Mouse (Mus musculus): Measurements from ENCODE around the gene Cwc27. TPM values are rescaled to one million over a fixed set of nuclear protein-coding genes. Genes with fewer than 3 reads are reported as not detected.

Gene Cwc27
- polyA plus RNA-seq, 1 experiment from 2014 or later = 25.2 TPM

DNA sequence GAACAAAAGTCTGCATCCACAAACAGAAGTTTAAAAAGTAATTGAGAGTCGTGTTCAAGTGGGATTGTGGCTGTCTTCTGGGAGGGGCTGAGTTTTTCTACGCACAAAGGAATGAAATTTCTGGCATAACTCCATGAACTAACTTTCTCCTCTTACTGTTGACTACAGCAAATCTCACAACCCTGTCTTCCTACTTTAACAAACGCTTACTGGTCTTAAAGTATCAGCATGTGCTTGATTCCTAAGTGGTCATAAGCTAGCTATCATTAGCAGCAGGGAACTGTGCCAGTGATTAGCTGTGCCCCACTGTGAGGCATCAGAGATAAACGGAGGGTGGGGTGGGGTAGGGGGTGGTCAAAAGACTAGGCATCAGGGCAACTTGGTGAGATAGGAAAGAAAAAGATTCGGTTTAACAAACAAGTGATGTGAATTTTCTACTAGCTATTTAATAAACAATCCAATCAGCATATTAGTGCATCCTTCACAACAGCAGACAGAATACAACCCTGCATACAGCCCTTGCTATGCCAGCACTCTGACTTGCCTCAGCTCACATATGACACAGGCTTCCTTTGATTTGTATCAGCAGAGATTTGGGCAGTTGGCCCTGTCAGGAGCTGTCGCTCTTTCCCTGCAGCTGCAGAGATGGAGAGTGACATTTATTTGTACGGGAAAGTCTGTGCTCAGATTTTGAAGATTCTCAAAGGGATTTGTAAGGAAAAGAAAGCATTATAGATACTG is 184.3 kb downstream of the Cwc27 start:
- ATAC-seq (ENCODE audit: low FRiP score) = no peak; the same call in 1 of the 2 replicates
- H3K4me3 ChIP-seq = no peak overlapping the region
- no peak overlapping the region for H3K9ac ChIP-seq
- no peak overlapping the region for H3K4me2 ChIP-seq
- no peak overlapping the region for H3K27ac ChIP-seq
- H3K36me3 ChIP-seq = peaks cover 7% of the 10 kb centered on the region
- no peaks in the 10 kb centered on the region for H3K9me3 ChIP-seq
- H3K27me3 ChIP-seq = no peaks in the 10 kb centered on the region
- 69% methylated on average over 7 of the region's 7 CpGs for WGBS
- 0 out of 2 replicates have a peak, but pooled peaks cover 14% of the 10 kb centered on the region for H3K4me1 ChIP-seq (replicated peaks)

DNA sequence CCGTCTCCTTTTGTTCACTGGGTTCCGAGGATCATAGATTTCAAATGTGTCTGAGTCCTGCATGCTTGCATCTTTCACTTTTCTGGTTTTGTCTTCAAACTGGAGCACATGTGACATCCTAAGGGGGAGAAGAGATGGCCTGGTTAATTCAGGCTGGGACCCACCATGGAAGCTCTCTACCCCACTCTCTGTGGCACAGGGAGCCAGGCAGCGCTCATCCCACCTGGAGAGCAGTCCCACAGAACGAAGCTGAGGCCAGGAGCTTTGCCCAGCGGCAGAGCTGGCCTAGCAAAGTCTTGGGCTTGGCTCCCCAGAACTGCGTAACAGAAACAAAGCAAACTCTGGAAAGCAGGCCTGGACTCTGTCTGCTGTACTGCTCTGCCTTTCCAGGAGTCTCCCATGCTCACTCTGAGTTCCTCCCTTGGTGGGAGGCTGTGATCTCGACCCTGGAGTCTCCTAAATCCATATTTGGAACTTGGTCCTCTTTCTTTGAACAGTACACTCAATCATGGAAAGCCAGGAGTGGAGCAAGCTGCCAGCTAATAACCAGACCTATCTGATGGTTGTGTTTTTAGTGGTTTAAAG is 185.2 kb downstream of the Cwc27 start:
- ATAC-seq (ENCODE audit: low FRiP score) = no peak
- no peak overlapping the region for H3K9ac ChIP-seq
- H3K4me3 ChIP-seq = no peak overlapping the region
- H3K36me3 ChIP-seq = peaks cover 7% of the 10 kb centered on the region
- no peaks in the 10 kb centered on the region for H3K27me3 ChIP-seq
- H3K4me1 ChIP-seq (replicated peaks) = 0 out of 2 replicates have a peak, but pooled peaks cover 20% of the 10 kb centered on the region
- no peak overlapping the region for H3K27ac ChIP-seq
- H3K9me3 ChIP-seq = no peaks in the 10 kb centered on the region
- no peak overlapping the region for H3K4me2 ChIP-seq
- WGBS = 88% methylated on average over 7 of the region's 7 CpGs

GRCm38 (mm10) chr13:104630808-104631207 is 186.1 kb downstream of the Cwc27 start:
- H3K27ac ChIP-seq = no peak overlapping the region
- 89% methylated on average over 5 of the region's 5 CpGs for WGBS

DNA sequence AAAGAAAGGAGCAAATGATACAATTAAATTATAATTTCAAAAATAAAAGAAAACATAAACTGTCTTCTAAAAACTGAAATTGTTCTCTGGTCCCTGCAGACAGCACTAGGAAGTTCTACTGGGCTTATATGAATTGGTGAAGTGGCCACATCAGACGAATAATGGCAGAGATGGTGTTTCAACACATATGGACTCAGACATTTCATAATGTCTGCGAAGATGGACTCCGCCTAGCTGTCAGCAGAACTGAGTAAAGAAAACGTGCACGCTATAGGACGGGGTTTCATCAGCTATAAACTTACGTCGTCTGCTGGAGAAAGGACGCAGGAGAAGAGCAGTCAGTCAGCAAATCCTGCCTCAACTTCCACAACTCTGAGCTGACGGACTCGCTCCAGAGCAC is 187.3 kb downstream of the Cwc27 start:
- 91% methylated on average over 11 of the region's 11 CpGs for WGBS
- ATAC-seq (ENCODE audit: low FRiP score) = no peak

More at GRCm38 (mm10) chr13:104630808-104631207, 186.1 kb downstream of the Cwc27 start:
- H3K9me3 ChIP-seq = no peaks in the 10 kb centered on the region
- no peak overlapping the region for H3K9ac ChIP-seq
- ATAC-seq (ENCODE audit: low FRiP score) = no peak
- no peak overlapping the region for H3K4me3 ChIP-seq
- H3K36me3 ChIP-seq = peaks cover 7% of the 10 kb centered on the region
- no peak overlapping the region for H3K4me2 ChIP-seq
- no peaks in the 10 kb centered on the region for H3K27me3 ChIP-seq
- H3K4me1 ChIP-seq (replicated peaks) = 0 out of 2 replicates have a peak, but pooled peaks cover 20% of the 10 kb centered on the region

DNA sequence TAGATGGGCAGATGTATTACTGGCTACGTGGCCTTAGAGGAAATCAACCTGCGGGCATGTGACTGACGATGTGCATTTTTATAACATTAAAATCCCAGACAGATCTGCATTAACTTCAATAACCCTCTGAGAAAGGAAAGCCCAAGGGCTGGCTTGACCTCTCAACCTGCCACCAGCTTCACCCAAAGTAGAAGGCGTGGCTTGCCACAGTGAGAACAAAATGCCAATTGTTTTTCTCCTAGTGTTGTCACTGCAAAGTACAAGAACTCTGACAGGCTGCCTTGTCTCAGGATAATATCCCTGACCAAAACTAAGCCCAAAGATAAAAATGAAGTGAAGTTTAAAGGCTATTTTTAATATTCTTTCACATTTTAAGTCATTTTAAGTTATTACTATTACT is 188.9 kb downstream of the Cwc27 start:
- ATAC-seq (ENCODE audit: low FRiP score) = no peak
- H3K4me2 ChIP-seq = no peak overlapping the region
- H3K36me3 ChIP-seq = peaks cover 7% of the 10 kb centered on the region
- H3K9me3 ChIP-seq = no peaks in the 10 kb centered on the region
- no peak overlapping the region for H3K27ac ChIP-seq
- no peaks in the 10 kb centered on the region for H3K27me3 ChIP-seq
- H3K9ac ChIP-seq = no peak overlapping the region
- 45% methylated on average over 4 of the region's 4 CpGs for WGBS
- no peak overlapping the region for H3K4me3 ChIP-seq
- H3K4me1 ChIP-seq (replicated peaks) = 0 out of 2 replicates have a peak, but pooled peaks cover 20% of the 10 kb centered on the region

More for the DNA sequence above, 187.3 kb downstream of the Cwc27 start:
- Histone ChIP-seq H3K27me3 (no peaks in the 10 kb centered on the region), H3K27ac (no peak overlapping the region), H3K4me3 (no peak overlapping the region), H3K9ac (no peak overlapping the region), H3K4me1 (replicated peaks) (0 out of 2 replicates have a peak, but pooled peaks cover 20% of the 10 kb centered on the region), H3K4me2 (no peak overlapping the region), H3K36me3 (peaks cover 7% of the 10 kb centered on the region), H3K9me3 (no peaks in the 10 kb centered on the region)

DNA sequence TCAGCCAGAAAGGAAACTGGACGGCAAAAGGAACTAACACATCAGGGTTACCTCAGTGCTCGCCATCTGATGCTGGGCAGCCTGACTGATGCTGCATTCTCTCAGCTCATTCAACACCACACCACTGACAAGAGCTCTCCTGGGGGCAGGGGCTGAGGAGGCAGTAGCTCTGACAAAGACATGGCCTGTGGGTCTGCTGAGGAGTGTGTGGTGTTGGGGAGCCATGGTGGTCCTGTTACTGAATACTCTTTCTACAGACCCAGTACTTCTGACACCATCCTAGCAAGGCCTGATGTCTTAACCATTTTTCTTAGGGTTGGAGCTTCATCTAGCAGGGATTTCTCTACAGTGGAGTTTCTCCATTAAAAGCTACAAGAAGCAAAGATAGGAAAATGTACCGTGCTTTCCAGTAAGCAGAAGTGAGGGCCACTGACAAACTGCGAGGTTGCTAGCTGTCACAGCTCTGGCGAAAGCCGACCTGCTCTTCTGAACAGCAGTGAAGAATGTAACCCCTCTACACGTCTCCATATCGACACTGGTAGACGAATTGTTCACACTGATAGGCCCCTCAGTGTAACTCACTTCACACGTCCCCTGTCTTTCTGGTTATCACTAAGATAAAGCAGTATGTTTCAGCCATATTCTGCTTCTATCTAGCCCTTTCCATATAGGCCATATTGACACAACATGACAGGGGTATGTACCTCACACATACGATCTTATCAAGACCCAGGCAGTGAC is 189.6 kb downstream of the Cwc27 start:
- Histone ChIP-seq H3K27ac (no peak overlapping the region), H3K9ac (no peak overlapping the region), H3K27me3 (no peaks in the 10 kb centered on the region), H3K36me3 (peaks cover 7% of the 10 kb centered on the region), H3K4me3 (no peak overlapping the region), H3K9me3 (no peaks in the 10 kb centered on the region), H3K4me2 (no peak overlapping the region), H3K4me1 (replicated peaks) (0 out of 2 replicates have a peak, but pooled peaks cover 15% of the 10 kb centered on the region)
- 62% methylated on average over 11 of the region's 11 CpGs for WGBS
- ATAC-seq (ENCODE audit: low FRiP score) = peak; percentile 57; the same call in 1 of the 2 replicates

DNA sequence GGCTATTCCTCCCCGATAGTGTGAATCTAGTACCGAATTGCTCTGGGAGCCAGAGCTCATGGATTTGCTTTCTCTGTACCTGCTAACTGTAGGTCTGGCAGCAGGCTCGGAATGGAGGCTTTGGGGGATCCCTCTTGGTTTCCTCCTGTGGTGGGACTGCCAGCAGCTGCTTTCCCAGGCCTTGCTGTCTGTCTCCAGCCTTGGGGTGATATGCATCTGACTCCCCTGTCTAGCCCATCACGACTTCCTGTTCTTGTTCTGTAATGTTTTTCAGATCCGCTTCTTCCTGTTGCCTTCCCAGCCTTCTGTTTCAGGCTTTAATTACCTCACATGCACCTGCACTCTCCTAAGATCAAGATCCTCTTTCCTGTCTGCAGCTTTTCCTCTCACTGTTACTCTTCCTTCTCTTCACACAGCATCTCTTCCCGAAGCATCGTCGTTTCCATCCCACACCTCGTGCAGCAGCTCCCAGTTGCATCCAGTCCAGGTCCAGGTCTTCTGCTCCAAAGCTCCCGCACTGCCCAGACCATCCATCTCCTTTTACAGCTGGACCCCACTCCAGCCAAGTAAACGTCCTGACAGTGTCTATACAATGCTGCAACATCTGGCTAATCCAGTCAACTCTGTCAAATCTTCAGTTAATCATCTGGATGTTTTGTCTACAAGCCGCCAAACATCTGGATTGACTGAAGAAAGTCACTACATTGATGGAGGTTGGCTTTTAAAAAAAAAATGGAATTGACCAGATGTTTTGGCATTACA is 193.6 kb downstream of the Cwc27 start:
- H3K27me3 ChIP-seq = no peaks in the 10 kb centered on the region
- H3K9ac ChIP-seq = no peak overlapping the region
- no peak overlapping the region for H3K4me2 ChIP-seq
- H3K4me3 ChIP-seq = no peak overlapping the region
- no peak for ATAC-seq (ENCODE audit: low FRiP score)
- H3K36me3 ChIP-seq = no peaks in the 10 kb centered on the region
- H3K4me1 ChIP-seq (replicated peaks) = 0 out of 2 replicates have a peak, but pooled peaks cover 9% of the 10 kb centered on the region
- no peak overlapping the region for H3K27ac ChIP-seq
- H3K9me3 ChIP-seq = no peaks in the 10 kb centered on the region
- WGBS = 88% methylated on average over 12 of the region's 12 CpGs

DNA sequence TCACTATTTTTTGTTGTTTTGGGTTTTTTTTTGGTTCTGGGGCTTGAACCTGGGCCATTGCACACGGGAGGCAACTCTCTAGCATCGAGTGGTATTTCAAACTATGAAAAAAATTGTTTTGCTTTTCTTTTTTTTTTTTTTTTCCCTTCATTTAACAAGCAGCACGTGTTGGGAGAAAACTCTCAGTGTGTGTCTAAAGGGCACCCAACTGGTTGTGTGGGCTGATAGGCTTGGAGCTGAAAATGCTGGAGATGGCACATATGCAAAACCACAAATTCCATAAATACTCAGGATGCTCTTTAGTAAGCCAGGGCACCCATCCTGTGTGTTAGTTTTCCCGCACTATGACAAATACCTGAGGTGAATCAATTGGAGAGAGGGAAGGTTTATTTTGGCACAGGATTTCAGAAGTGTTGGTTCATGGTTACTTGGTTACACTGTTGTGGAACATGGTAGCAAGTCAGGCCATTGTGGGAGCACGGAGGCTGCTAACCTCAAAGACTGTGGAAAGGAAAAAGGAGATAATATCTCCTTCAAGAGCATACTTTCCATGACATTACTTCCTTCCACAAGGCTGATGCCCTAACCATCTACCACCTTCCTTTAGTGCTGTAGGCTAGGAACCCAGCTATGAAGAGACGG is 194.7 kb downstream of the Cwc27 start:
- no peak overlapping the region for H3K27ac ChIP-seq
- 0 out of 2 replicates have a peak, but pooled peaks cover 3% of the 10 kb centered on the region for H3K4me1 ChIP-seq (replicated peaks)
- no peaks in the 10 kb centered on the region for H3K36me3 ChIP-seq
- H3K9me3 ChIP-seq = no peaks in the 10 kb centered on the region
- no peak for ATAC-seq (ENCODE audit: low FRiP score)
- no peak overlapping the region for H3K4me3 ChIP-seq
- no peak overlapping the region for H3K4me2 ChIP-seq
- H3K27me3 ChIP-seq = no peaks in the 10 kb centered on the region
- 87% methylated on average over 6 of the region's 6 CpGs for WGBS
- no peak overlapping the region for H3K9ac ChIP-seq

GRCm38 (mm10) chr13:104620423-104620822 is 196.5 kb downstream of the Cwc27 start:
- no peaks in the 10 kb centered on the region for H3K27me3 ChIP-seq
- H3K9me3 ChIP-seq = no peaks in the 10 kb centered on the region
- H3K4me2 ChIP-seq = no peak overlapping the region
- 82% methylated on average over 2 of the region's 2 CpGs for WGBS
- no peak overlapping the region for H3K9ac ChIP-seq
- peaks cover 12% of the 10 kb centered on the region for H3K4me1 ChIP-seq (replicated peaks)
- no peak overlapping the region for H3K4me3 ChIP-seq
- no peak for ATAC-seq (ENCODE audit: low FRiP score)
- H3K36me3 ChIP-seq = no peaks in the 10 kb centered on the region
- H3K27ac ChIP-seq = no peak overlapping the region

- no peak overlapping the region for H3K9ac ChIP-seq
- no peaks in the 10 kb centered on the region for H3K36me3 ChIP-seq
- WGBS = 87% methylated on average over 7 of the region's 7 CpGs
Measured at GRCm38 (mm10) chr13:104619503-104620288, 197.2 kb downstream of the Cwc27 start.

GRCm38 (mm10) chr13:104617201-104617600 is 199.7 kb downstream of the Cwc27 start:
- H3K27me3 ChIP-seq = no peaks in the 10 kb centered on the region
- H3K36me3 ChIP-seq = no peaks in the 10 kb centered on the region
- peaks cover 12% of the 10 kb centered on the region for H3K4me1 ChIP-seq (replicated peaks)
- no peak overlapping the region for H3K27ac ChIP-seq
- no peak overlapping the region for H3K4me3 ChIP-seq
- H3K9ac ChIP-seq = no peak overlapping the region
- no peak for ATAC-seq (ENCODE audit: low FRiP score)
- 86% methylated on average over 4 of the region's 4 CpGs for WGBS
- no peak overlapping the region for H3K4me2 ChIP-seq
- H3K9me3 ChIP-seq = no peaks in the 10 kb centered on the region

More at GRCm38 (mm10) chr13:104619503-104620288, 197.2 kb downstream of the Cwc27 start:
- Histone ChIP-seq H3K27me3 (no peaks in the 10 kb centered on the region), H3K27ac (no peak overlapping the region), H3K4me3 (no peak overlapping the region), H3K9me3 (no peaks in the 10 kb centered on the region), H3K4me2 (no peak overlapping the region), H3K4me1 (replicated peaks) (peaks cover 12% of the 10 kb centered on the region)
- ATAC-seq (ENCODE audit: low FRiP score) = no peak

Data from hindbrain, embryonic 13.5 days (tissue).